Mouse (Mus musculus) embryonic facial prominence, embryonic 11.5 days (tissue): ENCODE measurements at regions not wholly inside any gene's neighbourhood (a gene's known extent, or its start where the extent isn't known, plus 50 kb on each side); places are given as distances from the start of the nearest gene placed in this dataset.

Experiments
- ATAC-seq: fragments of 200-750 bp; cut with Nextera tagmentation; replicated peaks from 2 replicates; pipeline ENCODE4 v1.8.0; 2017; ENCODE audit warnings: low read depth; ENCODE audit not compliant: insufficient number of reproducible peaks, low FRiP score, low TSS enrichment
- DNase-seq: peaks from one replicate; pipeline ENCODE4 v3.0.0-alpha.2; 2015; ENCODE audit warnings: low spot score
- H3K27ac ChIP-seq: fragments of 300-500 bp; sonication (generic); replicated peaks from 2 replicates; pipeline ENCODE4 v1.5.1; 2014; ENCODE audit warnings: mild to moderate bottlenecking, low read depth, low read length, control low read depth
- H3K27me3 ChIP-seq: fragments of 300-500 bp; sonication (generic); 2 replicates; pipeline ENCODE4 v1.6.1; 2014; ENCODE audit warnings: mild to moderate bottlenecking, low read length, moderate library complexity, mixed read lengths; ENCODE audit not compliant: control insufficient read depth, insufficient read depth
- H3K36me3 ChIP-seq: fragments of 300-500 bp; sonication (generic); replicated peaks from 2 replicates; pipeline ENCODE4 v1.6.1; 2014; ENCODE audit warnings: low read depth, mild to moderate bottlenecking, low read length, moderate library complexity, mixed read lengths; ENCODE audit not compliant: control insufficient read depth, insufficient read depth
- H3K4me1 ChIP-seq: fragments of 300-500 bp; sonication (generic); 2 replicates; pipeline ENCODE4 v1.6.1; 2014; ENCODE audit warnings: low read length, mixed read lengths; ENCODE audit not compliant: control insufficient read depth, insufficient read depth
- H3K4me2 ChIP-seq: fragments of 300-500 bp; sonication (generic); 2 replicates; pipeline ENCODE4 v1.6.1; 2014; ENCODE audit warnings: low read depth, mild to moderate bottlenecking, control low read depth, low read length, moderate library complexity
- H3K4me3 ChIP-seq: fragments of 300-500 bp; sonication (generic); 2 replicates; pipeline ENCODE4 v1.5.1; 2014; ENCODE audit warnings: low read depth, low read length, control low read depth
- H3K9ac ChIP-seq: fragments of 300-500 bp; sonication (generic); replicated peaks from 2 replicates; pipeline ENCODE4 v1.6.1; 2014; ENCODE audit warnings: mild to moderate bottlenecking, control low read depth, low read length
- H3K9me3 ChIP-seq: fragments of 300-500 bp; sonication (generic); replicated peaks from 2 replicates; pipeline ENCODE4 v1.6.1; 2016; ENCODE audit warnings: mild to moderate bottlenecking, low read length, inconsistent platforms, mixed read lengths; ENCODE audit not compliant: control insufficient read depth
- WGBS: fragments of 180-500 bp; shearing (Covaris S2); extraction: QIAGEN DNeasy Blood & Tissue Kit; methylation state at CpG from one replicate; pipeline ENCODE4 v1.1.7; 2014; 5-methylcytosine and 5-hydroxymethylcytosine counted together

- H3K4me1 ChIP-seq: no peaks in the 10 kb centered on the region
- WGBS: 83% methylated on average over 13 of the region's 13 CpGs
- peak; percentile 11 for DNase-seq
- no peak overlapping the region for H3K4me2 ChIP-seq
- H3K4me3 ChIP-seq: no peak overlapping the region
- no peaks in the 10 kb centered on the region for H3K9me3 ChIP-seq
- ATAC-seq: no peak
- no peak overlapping the region for H3K27ac ChIP-seq
- no peaks in the 10 kb centered on the region for H3K36me3 ChIP-seq
- H3K27me3 ChIP-seq: no peaks in the 10 kb centered on the region
- H3K9ac ChIP-seq: no peak overlapping the region
Observed at GRCm38 (mm10) chr4:153133147-153133546, 349.5 kb downstream of the Ajap1 start.

- ATAC-seq (no peak), DNase-seq (no peak)
- no peak overlapping the region for H3K4me3 ChIP-seq
- no peaks in the 10 kb centered on the region for H3K9me3 ChIP-seq
- H3K27ac ChIP-seq: no peak overlapping the region
- no peaks in the 10 kb centered on the region for H3K36me3 ChIP-seq
- H3K4me2 ChIP-seq: no peak overlapping the region
- no peaks in the 10 kb centered on the region for H3K27me3 ChIP-seq
- 82% methylated on average over 2 of the region's 2 CpGs for WGBS
- no peak overlapping the region for H3K9ac ChIP-seq
- H3K4me1 ChIP-seq: no peaks in the 10 kb centered on the region
Observed at GRCm38 (mm10) chr4:153129345-153129744, 353.3 kb downstream of the Ajap1 start.

- WGBS: 96% methylated on average over 12 of the region's 12 CpGs
- no peak overlapping the region for H3K9ac ChIP-seq
- ATAC-seq (no peak), DNase-seq (no peak)
- no peak overlapping the region for H3K4me2 ChIP-seq
- H3K9me3 ChIP-seq: no peaks in the 10 kb centered on the region
- no peaks in the 10 kb centered on the region for H3K36me3 ChIP-seq
- no peak overlapping the region for H3K27ac ChIP-seq
- H3K4me3 ChIP-seq: no peak overlapping the region
- H3K27me3 ChIP-seq: no peaks in the 10 kb centered on the region
- no peaks in the 10 kb centered on the region for H3K4me1 ChIP-seq
Observed at GRCm38 (mm10) chr4:153128162-153128561, 354.4 kb downstream of the Ajap1 start.

- H3K27ac ChIP-seq: no peak overlapping the region
- no peaks in the 10 kb centered on the region for H3K36me3 ChIP-seq
- DNase-seq (no peak), ATAC-seq (no peak)
- H3K4me2 ChIP-seq: no peak overlapping the region
- no peak overlapping the region for H3K9ac ChIP-seq
- H3K9me3 ChIP-seq: no peaks in the 10 kb centered on the region
- no peaks in the 10 kb centered on the region for H3K27me3 ChIP-seq
- 57% methylated on average over 6 of the region's 6 CpGs for WGBS
- H3K4me1 ChIP-seq: no peaks in the 10 kb centered on the region
- H3K4me3 ChIP-seq: no peak overlapping the region
Observed at GRCm38 (mm10) chr4:153120480-153120879, 362.1 kb downstream of the Ajap1 start.

- Histone ChIP-seq H3K4me2 (no peak overlapping the region), H3K36me3 (no peaks in the 10 kb centered on the region), H3K4me3 (no peak overlapping the region), H3K4me1 (no peaks in the 10 kb centered on the region), H3K9ac (no peak overlapping the region), H3K9me3 (no peaks in the 10 kb centered on the region), H3K27me3 (no peaks in the 10 kb centered on the region), H3K27ac (no peak overlapping the region)
- no peak for ATAC-seq
- DNase-seq: no peak
- WGBS: 59% methylated on average over 4 of the region's 4 CpGs
Observed at GRCm38 (mm10) chr4:153119647-153120102, 362.9 kb downstream of the Ajap1 start.

- DNase-seq: no peak
- H3K27me3 ChIP-seq: no peaks in the 10 kb centered on the region
- H3K4me3 ChIP-seq: no peak overlapping the region
- H3K27ac ChIP-seq: no peak overlapping the region
- no peak overlapping the region for H3K4me2 ChIP-seq
- no peaks in the 10 kb centered on the region for H3K36me3 ChIP-seq
- H3K9me3 ChIP-seq: no peaks in the 10 kb centered on the region
- H3K9ac ChIP-seq: no peak overlapping the region
- no peaks in the 10 kb centered on the region for H3K4me1 ChIP-seq
- WGBS: 61% methylated on average over 14 of the region's 14 CpGs
- ATAC-seq: no peak
Observed at GRCm38 (mm10) chr4:153118824-153119646, 363.6 kb downstream of the Ajap1 start.

- Histone ChIP-seq H3K36me3 (no peaks in the 10 kb centered on the region), H3K4me2 (no peak overlapping the region), H3K27me3 (no peaks in the 10 kb centered on the region), H3K9ac (no peak overlapping the region), H3K27ac (no peak overlapping the region), H3K4me3 (no peak overlapping the region), H3K4me1 (no peaks in the 10 kb centered on the region), H3K9me3 (no peaks in the 10 kb centered on the region)
- no peak for ATAC-seq
- no peak for DNase-seq
- 68% methylated on average over 7 of the region's 7 CpGs for WGBS
Observed at GRCm38 (mm10) chr4:153114998-153115397, 367.6 kb downstream of the Ajap1 start.

- Histone ChIP-seq H3K27me3 (no peaks in the 10 kb centered on the region), H3K4me3 (no peak overlapping the region)
Observed at GRCm38 (mm10) chr4:153113577-153113976, 369.0 kb downstream of the Ajap1 start.

More at GRCm38 (mm10) chr4:153113577-153113976, 369.0 kb downstream of the Ajap1 start:
- H3K36me3 ChIP-seq: no peaks in the 10 kb centered on the region
- H3K9me3 ChIP-seq: no peaks in the 10 kb centered on the region
- H3K4me2 ChIP-seq: no peak overlapping the region
- H3K9ac ChIP-seq: no peak overlapping the region
- DNase-seq (no peak), ATAC-seq (no peak)
- no peaks in the 10 kb centered on the region for H3K4me1 ChIP-seq
- no peak overlapping the region for H3K27ac ChIP-seq
- WGBS: 75% methylated on average over 2 of the region's 2 CpGs
